ENCODE assay signal across 9 mouse cellular contexts in the genomic region with DNA sequence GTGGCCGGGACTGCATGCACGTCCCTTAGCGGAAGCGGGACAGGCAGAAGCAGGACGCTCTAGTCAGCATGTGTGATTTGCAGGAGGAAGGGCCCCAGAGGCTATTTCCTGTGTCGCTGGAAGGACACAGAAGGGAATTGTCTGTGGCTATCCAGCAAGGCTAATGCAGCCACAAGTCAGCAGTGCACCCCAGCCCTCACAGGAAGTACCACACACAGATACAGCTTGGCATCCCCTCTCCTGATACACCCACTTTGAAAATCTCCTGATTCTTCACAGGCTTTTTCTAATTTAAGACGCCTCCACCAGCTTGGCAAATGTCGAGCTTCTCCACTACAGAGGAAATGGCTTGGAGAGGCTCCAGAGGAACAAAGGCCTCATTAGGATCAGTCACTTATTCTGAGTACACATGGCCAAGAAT.
DNase-seq lines count a peak whose midpoint lies in the region; ATAC-seq lines count a peak whose summit lies in the region.
"Had no signal": no experiment of that assay in that cellular context is flagged by ENCODE, and none has a peak within 500 bp of the region (broad histone marks: within the 10 kb centered on the region; RNA-seq: fewer than 3 reads in every experiment).

No protein-coding gene starts in this region.

- no peaks in the 10 kb centered on the region for H3K27me3 ChIP-seq in forebrain, embryonic 11.5 days (ENCODE audit: control insufficient read depth, insufficient read depth, low read length)
- peaks cover 5% of the 10 kb centered on the region; the same call in 1 of the 2 replicates for H3K27me3 ChIP-seq in heart, embryonic 15.5 days
- no peaks in the 10 kb centered on the region for H3K27me3 ChIP-seq in kidney, embryonic 15.5 days
- no peaks in the 10 kb centered on the region for H3K27me3 ChIP-seq in limb, embryonic 12.5 days
- no peaks in the 10 kb centered on the region for H3K27me3 ChIP-seq in midbrain, embryonic 13.5 days
- no peaks in the 10 kb centered on the region for H3K27me3 ChIP-seq in stomach, embryonic 15.5 days (replicated peaks)
- H3K27me3 ChIP-seq: Patski had no signal

- peaks cover 2% of the 10 kb centered on the region; the same call in 1 of the 2 replicates for H3K4me1 ChIP-seq in forebrain, embryonic 11.5 days (replicated peaks; ENCODE audit: control insufficient read depth, insufficient read depth, low read length)
- peaks cover 33% of the 10 kb centered on the region for H3K4me1 ChIP-seq in heart, embryonic 15.5 days (replicated peaks)
- peaks cover 45% of the 10 kb centered on the region for H3K4me1 ChIP-seq in kidney, embryonic 15.5 days
- H3K4me1 ChIP-seq in limb, embryonic 12.5 days (replicated peaks), result peaks cover 13% of the 10 kb centered on the region
- peaks cover 8% of the 10 kb centered on the region for H3K4me1 ChIP-seq in midbrain, embryonic 13.5 days (replicated peaks)
- peaks cover 21% of the 10 kb centered on the region for H3K4me1 ChIP-seq in stomach, embryonic 15.5 days

- 45% methylated on average over 8 of the region's 8 CpGs for WGBS in forebrain, embryonic 11.5 days
- 19% methylated on average over 8 of the region's 8 CpGs for WGBS in heart, embryonic 15.5 days
- WGBS in kidney, embryonic 15.5 days, result 15% methylated on average over 8 of the region's 8 CpGs
- WGBS in limb, embryonic 12.5 days, result 6% methylated on average over 8 of the region's 8 CpGs
- WGBS in midbrain, embryonic 13.5 days, result 41% methylated on average over 8 of the region's 8 CpGs
- 29% methylated on average over 8 of the region's 8 CpGs for WGBS in stomach, embryonic 15.5 days

- H3K36me3 ChIP-seq in forebrain, embryonic 11.5 days (ENCODE audit: control insufficient read depth, insufficient read depth, low read length), result no peaks in the 10 kb centered on the region
- H3K36me3 ChIP-seq in heart, embryonic 15.5 days, result no peaks in the 10 kb centered on the region
- no peaks in the 10 kb centered on the region for H3K36me3 ChIP-seq in kidney, embryonic 15.5 days
- H3K36me3 ChIP-seq in limb, embryonic 12.5 days, result no peaks in the 10 kb centered on the region
- H3K36me3 ChIP-seq in midbrain, embryonic 13.5 days, result no peaks in the 10 kb centered on the region
- no peaks in the 10 kb centered on the region for H3K36me3 ChIP-seq in stomach, embryonic 15.5 days

- peak; percentile 14 for DNase-seq in thymus, postnatal 0 days (ENCODE audit: low spot score)
- no peak for DNase-seq in thymus, adult 18-20 months
- peak; percentile 59 for DNase-seq in forebrain, embryonic 11.5 days (ENCODE audit: low spot score)

- H3K4me2 ChIP-seq in forebrain, embryonic 11.5 days (ENCODE audit: low read depth, low read length, severe bottlenecking), result no peak overlapping the region
- peak overlapping the region; percentile 29; the same call in 1 of the 2 replicates for H3K4me2 ChIP-seq in heart, embryonic 15.5 days
- H3K4me2 ChIP-seq in kidney, embryonic 15.5 days, result 0 out of 2 replicates have a peak overlapping the region, but pooled peaks have one; percentile 7
- H3K4me2 ChIP-seq in limb, embryonic 12.5 days, result peak overlapping the region; percentile 18; the same call in 1 of the 2 replicates
- no peak overlapping the region for H3K4me2 ChIP-seq in midbrain, embryonic 13.5 days (replicated peaks)
- no peak overlapping the region for H3K4me2 ChIP-seq in stomach, embryonic 15.5 days

- ATAC-seq in forebrain, embryonic 11.5 days (replicated peaks; ENCODE audit: low FRiP score), result 0 out of 2 replicates have a peak, but pooled peaks have one; percentile 25
- ATAC-seq in heart, embryonic 15.5 days (replicated peaks; ENCODE audit: insufficient number of reproducible peaks, insufficient read depth, low FRiP score, low read depth), result peak; percentile 74; the same call in 1 of the 2 replicates
- peak; percentile 66 for ATAC-seq in kidney, embryonic 15.5 days (replicated peaks; ENCODE audit: low FRiP score)
- no peak for ATAC-seq in limb, embryonic 12.5 days (ENCODE audit: insufficient number of reproducible peaks, insufficient read depth, low FRiP score, low TSS enrichment, low read depth)
- ATAC-seq in midbrain, embryonic 13.5 days, result peak; percentile 57
- ATAC-seq in stomach, embryonic 15.5 days (ENCODE audit: insufficient read depth, low FRiP score, low read depth), result peak; percentile 24; the same call in 1 of the 2 replicates
- ATAC-seq: Patski had no signal

- H3K27ac ChIP-seq in forebrain, embryonic 11.5 days (ENCODE audit: low read depth, low read length), result no peak overlapping the region
- H3K27ac ChIP-seq in heart, embryonic 15.5 days, result peak overlapping the region; percentile 84
- peak overlapping the region; percentile 88 for H3K27ac ChIP-seq in kidney, embryonic 15.5 days
- H3K27ac ChIP-seq in limb, embryonic 12.5 days, result 0 out of 2 replicates have a peak overlapping the region, but pooled peaks have one; percentile 8
- H3K27ac ChIP-seq in midbrain, embryonic 13.5 days, result no peak overlapping the region
- peak overlapping the region; percentile 78 for H3K27ac ChIP-seq in stomach, embryonic 15.5 days

- H3K9ac ChIP-seq in forebrain, embryonic 11.5 days (ENCODE audit: low read length), result no peak overlapping the region
- H3K9ac ChIP-seq in heart, embryonic 15.5 days, result no peak overlapping the region
- no peak overlapping the region for H3K9ac ChIP-seq in kidney, embryonic 15.5 days
- no peak overlapping the region for H3K9ac ChIP-seq in limb, embryonic 12.5 days (replicated peaks)
- H3K9ac ChIP-seq in midbrain, embryonic 13.5 days (replicated peaks), result no peak overlapping the region
- H3K9ac ChIP-seq in stomach, embryonic 15.5 days, result no peak overlapping the region

- no peaks in the 10 kb centered on the region for H3K9me3 ChIP-seq in forebrain, embryonic 11.5 days (ENCODE audit: control insufficient read depth, low read length)
- H3K9me3 ChIP-seq in heart, embryonic 15.5 days (replicated peaks), result no peaks in the 10 kb centered on the region
- no peaks in the 10 kb centered on the region for H3K9me3 ChIP-seq in kidney, embryonic 15.5 days (replicated peaks)
- no peaks in the 10 kb centered on the region for H3K9me3 ChIP-seq in limb, embryonic 12.5 days
- no peaks in the 10 kb centered on the region for H3K9me3 ChIP-seq in midbrain, embryonic 13.5 days
- no peaks in the 10 kb centered on the region for H3K9me3 ChIP-seq in stomach, embryonic 15.5 days

- H3K4me3 ChIP-seq in forebrain, embryonic 11.5 days (ENCODE audit: low read depth, low read length), result no peak overlapping the region
- no peak overlapping the region for H3K4me3 ChIP-seq in heart, embryonic 15.5 days
- no peak overlapping the region for H3K4me3 ChIP-seq in kidney, embryonic 15.5 days (replicated peaks)
- no peak overlapping the region for H3K4me3 ChIP-seq in limb, embryonic 12.5 days (replicated peaks)
- H3K4me3 ChIP-seq in midbrain, embryonic 13.5 days (replicated peaks), result no peak overlapping the region
- no peak overlapping the region for H3K4me3 ChIP-seq in stomach, embryonic 15.5 days (replicated peaks)

Comparison
In these comparisons a context has a peak if more than half of its experiments do, and no peak if none do; other contexts are left out.
1. DNase-seq: peak in thymus, postnatal 0 days (single experiment) and forebrain, embryonic 11.5 days (single experiment); none in thymus, adult 18-20 months (0 of 2).
2. H3K27ac ChIP-seq: peak in heart, embryonic 15.5 days (single experiment), kidney, embryonic 15.5 days (single experiment), limb, embryonic 12.5 days (single experiment) and stomach, embryonic 15.5 days (single experiment); none in forebrain, embryonic 11.5 days (single experiment) and midbrain, embryonic 13.5 days (single experiment).
3. H3K4me2 ChIP-seq: peak in heart, embryonic 15.5 days (single experiment), kidney, embryonic 15.5 days (single experiment) and limb, embryonic 12.5 days (single experiment); none in forebrain, embryonic 11.5 days (single experiment), midbrain, embryonic 13.5 days (single experiment) and stomach, embryonic 15.5 days (single experiment).